Mouse (Mus musculus): ENCODE measurements around the gene Harbi1.
"Not testable (repeated sequence)": the region's sequence is repeated elsewhere in the genome, so short reads cannot be mapped to it uniquely, and the experiment has no call there.

The Harbi1 gene

DNA sequence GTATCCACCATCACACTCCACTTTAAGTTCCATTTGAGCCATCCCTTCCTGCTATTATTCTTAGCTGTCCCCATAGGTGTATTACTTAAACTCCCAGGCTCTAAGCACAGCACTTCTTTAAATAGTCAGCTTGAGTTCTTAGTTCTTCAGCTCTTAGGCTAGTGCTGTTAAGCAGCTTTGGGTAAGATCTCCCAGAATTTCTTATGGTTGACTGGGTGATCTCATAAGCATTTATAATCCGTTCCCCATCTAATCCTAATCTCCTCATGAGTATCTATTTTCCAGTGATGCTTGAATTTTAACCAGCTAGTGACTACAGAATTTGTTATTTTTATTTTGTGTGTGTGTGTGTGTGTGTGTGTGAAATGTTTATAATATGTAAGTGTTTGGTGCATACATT, 4.3 kb downstream of the Harbi1 start:
- DNase-seq (ENCODE audit: low spot score in 2 of 2) = no peak

- no peak for DNase-seq (ENCODE audit: low spot score in 2 of 2)
Measured at GRCm38 (mm10) chr2:91718276-91718675, 7.6 kb downstream of the Harbi1 start.

- no peak for DNase-seq (ENCODE audit: low spot score in 2 of 2)
Measured at GRCm38 (mm10) chr2:91723382-91723781, 12.7 kb downstream of the Harbi1 start.

DNA sequence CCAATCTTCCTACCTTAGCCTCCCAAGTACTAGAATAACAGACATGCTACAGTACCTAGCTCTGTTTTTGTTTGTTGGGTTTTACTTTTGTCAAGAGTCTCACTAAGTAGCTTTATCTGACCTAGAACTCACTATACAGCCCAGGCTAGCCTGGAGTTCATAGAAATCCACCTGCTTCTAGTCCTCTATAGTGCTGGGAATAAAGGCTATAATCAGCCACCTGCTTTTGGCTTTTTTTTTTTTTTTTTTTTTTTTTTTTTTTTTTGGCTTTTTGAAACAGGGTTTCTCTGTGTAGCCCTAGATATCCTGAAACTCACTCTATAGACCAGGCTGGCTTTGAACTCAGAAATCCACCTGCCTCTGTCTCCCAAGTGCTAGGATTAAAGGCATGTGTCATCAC, 13.3 kb downstream of the Harbi1 start:
- DNase-seq (ENCODE audit: low spot score in 2 of 2) = no peak

GRCm38 (mm10) chr2:91724716-91725115, 14.1 kb downstream of the Harbi1 start:
- DNase-seq (ENCODE audit: low spot score in 2 of 2) = no peak

GRCm38 (mm10) chr2:91725476-91725875, 14.8 kb downstream of the Harbi1 start:
- not testable (repeated sequence) for DNase-seq (ENCODE audit: low spot score in 2 of 2)

- no peak for DNase-seq (ENCODE audit: low spot score in 2 of 2)
Measured at GRCm38 (mm10) chr2:91727011-91727410, 16.4 kb downstream of the Harbi1 start.

DNA sequence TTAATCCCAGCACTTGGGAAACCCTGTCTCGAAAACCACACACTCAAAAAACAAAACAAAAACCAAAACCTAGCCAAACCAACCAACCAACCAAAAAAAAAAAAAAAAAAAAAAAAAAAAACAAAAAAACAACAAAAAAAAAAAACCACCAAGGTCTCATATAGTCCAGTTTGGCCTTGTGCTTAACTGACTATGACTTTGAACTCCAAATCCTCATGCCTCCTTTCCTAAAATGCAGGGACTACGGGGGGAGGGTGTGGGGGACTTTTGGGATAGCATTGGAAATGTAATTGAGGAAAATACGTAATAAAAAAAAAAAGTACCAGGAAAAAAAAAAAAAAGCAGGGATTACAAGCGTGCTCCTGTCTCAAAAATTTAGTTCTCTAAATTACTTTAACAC, 18.9 kb downstream of the Harbi1 start:
- DNase-seq (ENCODE audit: low spot score in 2 of 2) = no peak

- peak; percentile 90 to 93 for DNase-seq (ENCODE audit: low spot score in 2 of 2)
Measured at GRCm38 (mm10) chr2:91729971-91730821, 19.5 kb downstream of the Harbi1 start, which contains the start of gene Ambra1. Ambra1 (plus strand) TSS chr2:91730134.

- DNase-seq (ENCODE audit: low spot score in 2 of 2) = no peak
Measured at GRCm38 (mm10) chr2:91735221-91735620, 24.6 kb downstream of the Harbi1 start.

- DNase-seq (ENCODE audit: low spot score in 2 of 2) = no peak
Measured at GRCm38 (mm10) chr2:91739586-91739985, 28.9 kb downstream of the Harbi1 start.

DNA sequence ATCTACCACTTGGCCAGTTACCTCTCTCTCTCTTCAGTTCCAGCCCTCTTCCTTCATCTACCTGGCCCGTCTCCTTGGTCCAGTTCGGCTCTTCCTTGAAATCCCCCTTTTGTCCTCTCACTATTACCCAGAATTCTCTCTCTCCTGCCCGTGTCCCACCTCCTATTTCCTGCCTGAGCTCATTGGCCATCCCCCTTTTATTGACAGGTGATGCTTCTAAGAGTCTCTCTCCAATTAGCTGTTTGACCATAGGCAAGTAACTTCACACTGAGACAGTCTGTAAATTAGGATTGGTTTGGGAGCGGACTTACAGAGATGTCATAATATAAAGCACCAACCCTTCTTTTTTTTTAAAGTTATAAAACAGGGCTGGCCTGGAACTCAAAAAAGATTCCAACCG, 34.0 kb downstream of the Harbi1 start:
- no peak for DNase-seq (ENCODE audit: low spot score in 2 of 2)

GRCm38 (mm10) chr2:91749811-91750261, 39.2 kb downstream of the Harbi1 start:
- peak in 1 of 2 experiments; percentile 27 for DNase-seq (ENCODE audit: low spot score in 2 of 2)
